Mouse (Mus musculus) midbrain, embryonic 14.5 days (tissue): Measurements from ENCODE around the gene Tomm22. TPM values are rescaled to one million over a fixed set of nuclear protein-coding genes. Genes with fewer than 3 reads are reported as not detected.
A peak's percentile ranks its signal among the peaks of the same experiment; 100 is the strongest.

ENCODE experiments used
- ATAC-seq: fragments of 200-750 bp; cut with Nextera tagmentation; 2 replicates; pipeline ENCODE4 v1.8.0; 2017; ENCODE audit warnings: moderate number of reproducible peaks, moderate library complexity; ENCODE audit not compliant: low FRiP score, low TSS enrichment
- DNase-seq: peaks from one replicate; pipeline ENCODE4 v3.0.0-alpha.2; 2015
- H3K27ac ChIP-seq: fragments of 300-500 bp; sonication (generic); replicated peaks from 2 replicates; pipeline ENCODE4 v1.5.1; 2014; ENCODE audit warnings: mild to moderate bottlenecking, low read depth, low read length, moderate library complexity
- H3K27me3 ChIP-seq: fragments of 300-500 bp; sonication (generic); 2 replicates; pipeline ENCODE4 v1.6.1; 2014; ENCODE audit warnings: low read length, control low read depth, mixed read lengths; ENCODE audit not compliant: control insufficient read depth, insufficient read depth
- H3K36me3 ChIP-seq: fragments of 300-500 bp; sonication (generic); 2 replicates; pipeline ENCODE4 v1.6.1; 2014; ENCODE audit warnings: low read length, control low read depth; ENCODE audit not compliant: control insufficient read depth, insufficient read depth
- H3K4me1 ChIP-seq: fragments of 300-500 bp; sonication (generic); 2 replicates; pipeline ENCODE4 v1.6.1; 2014; ENCODE audit warnings: mild to moderate bottlenecking, antibody characterized with exemption, low read length, control low read depth; ENCODE audit not compliant: control insufficient read depth, insufficient read depth
- H3K4me2 ChIP-seq: fragments of 300-500 bp; sonication (generic); 2 replicates; pipeline ENCODE4 v1.6.1; 2014; ENCODE audit warnings: mild to moderate bottlenecking, low read length, moderate library complexity
- H3K4me3 ChIP-seq: fragments of 300-500 bp; sonication (generic); replicated peaks from 2 replicates; pipeline ENCODE4 v1.5.1; 2014; ENCODE audit warnings: low read depth, low read length
- H3K9ac ChIP-seq: fragments of 300-500 bp; sonication (generic); replicated peaks from 2 replicates; pipeline ENCODE4 v1.6.1; 2014; ENCODE audit warnings: mild to moderate bottlenecking, low read length, moderate library complexity
- H3K9me3 ChIP-seq: fragments of 300-500 bp; sonication (generic); 2 replicates; pipeline ENCODE4 v1.6.1; 2016; ENCODE audit warnings: low read length, control low read depth, mixed read lengths; ENCODE audit not compliant: control insufficient read depth
- WGBS: fragments of 180-500 bp; shearing (Covaris S2); extraction: QIAGEN DNeasy Blood & Tissue Kit; methylation state at CpG from one replicate; pipeline ENCODE4 v1.1.7; 2014; 5-methylcytosine and 5-hydroxymethylcytosine counted together
- polyA plus RNA-seq: library from polyadenylated mRNA; unstranded; fragments of >200 nt; fragmentation: Nextera tagmentation; extraction: Ambion mirVana; gene quantifications from 2 replicates; pipeline ENCODE4 v1.2.1, GENCODE M21; 2014

Gene Tomm22
- polyA plus RNA-seq, 1 experiment from 2014 or later = 237 TPM

- Histone ChIP-seq H3K27ac (no peak overlapping the region), H3K36me3 (peaks cover under 1% of the 10 kb centered on the region), H3K9ac (no peak overlapping the region), H3K9me3 (no peaks in the 10 kb centered on the region), H3K27me3 (no peaks in the 10 kb centered on the region), H3K4me2 (no peak overlapping the region), H3K4me3 (no peak overlapping the region), H3K4me1 (peaks cover 43% of the 10 kb centered on the region)
- WGBS = 90% methylated on average over 4 of the region's 4 CpGs
- DNase-seq (no peak), ATAC-seq (no peak)
These were observed 11.3 kb downstream of the Tomm22 start for GRCm38 (mm10) chr15:79681973-79682372.

- WGBS = 91% methylated on average over 6 of the region's 6 CpGs
- H3K4me2 ChIP-seq = peak overlapping the region; percentile 86
These were observed 12.5 kb downstream of the Tomm22 start for GRCm38 (mm10) chr15:79683146-79683545.

GRCm38 (mm10) chr15:79683707-79684465 lies 13.2 kb downstream of the Tomm22 start:
- ATAC-seq = no peak
- 82% methylated on average over 19 of the region's 19 CpGs for WGBS

More at GRCm38 (mm10) chr15:79683146-79683545, 12.5 kb downstream of the Tomm22 start:
- 0 out of 2 replicates have a peak overlapping the region, but pooled peaks have one; percentile 16 for H3K9ac ChIP-seq
- no peaks in the 10 kb centered on the region for H3K36me3 ChIP-seq
- H3K27me3 ChIP-seq = no peaks in the 10 kb centered on the region
- H3K4me1 ChIP-seq = peaks cover 43% of the 10 kb centered on the region
- H3K27ac ChIP-seq = no peak overlapping the region
- ATAC-seq = no peak
- no peak overlapping the region for H3K4me3 ChIP-seq
- DNase-seq = no peak
- H3K9me3 ChIP-seq = no peaks in the 10 kb centered on the region

GRCm38 (mm10) chr15:79684616-79685015 lies 14.0 kb downstream of the Tomm22 start:
- DNase-seq (no peak), ATAC-seq (no peak)
- WGBS = 87% methylated on average over 6 of the region's 6 CpGs
- no peaks in the 10 kb centered on the region for H3K9me3 ChIP-seq
- no peaks in the 10 kb centered on the region for H3K27me3 ChIP-seq
- H3K9ac ChIP-seq = peak overlapping the region; percentile 90; the same call in 1 of the 2 replicates
- H3K27ac ChIP-seq = no peak overlapping the region
- peak overlapping the region; percentile 86 for H3K4me2 ChIP-seq
- H3K4me3 ChIP-seq = peak overlapping the region; percentile 88
- peaks cover 44% of the 10 kb centered on the region for H3K4me1 ChIP-seq
- H3K36me3 ChIP-seq = no peaks in the 10 kb centered on the region

More at GRCm38 (mm10) chr15:79683707-79684465, 13.2 kb downstream of the Tomm22 start:
- Histone ChIP-seq H3K4me2 (peak overlapping the region; percentile 86), H3K36me3 (no peaks in the 10 kb centered on the region), H3K9ac (peak overlapping the region; percentile 90; the same call in 1 of the 2 replicates), H3K27ac (no peak overlapping the region), H3K4me3 (no peak overlapping the region), H3K27me3 (no peaks in the 10 kb centered on the region), H3K4me1 (peaks cover 43% of the 10 kb centered on the region), H3K9me3 (no peaks in the 10 kb centered on the region)
- DNase-seq = no peak

- DNase-seq (no peak), ATAC-seq (no peak)
- Histone ChIP-seq H3K4me2 (peak overlapping the region; percentile 86), H3K27ac (no peak overlapping the region), H3K4me1 (peaks cover 48% of the 10 kb centered on the region), H3K4me3 (peak overlapping the region; percentile 88), H3K9me3 (no peaks in the 10 kb centered on the region), H3K9ac (peak overlapping the region; percentile 90), H3K27me3 (no peaks in the 10 kb centered on the region), H3K36me3 (no peaks in the 10 kb centered on the region)
- 57% methylated on average over 6 of the region's 6 CpGs for WGBS
These were observed 14.5 kb downstream of the Tomm22 start for GRCm38 (mm10) chr15:79685141-79685641.

GRCm38 (mm10) chr15:79686046-79686869 lies 15.6 kb downstream of the Tomm22 start:
- H3K36me3 ChIP-seq = no peaks in the 10 kb centered on the region
- H3K4me3 ChIP-seq = peak overlapping the region; percentile 88
- DNase-seq (no peak), ATAC-seq (no peak)
- H3K4me2 ChIP-seq = peak overlapping the region; percentile 86
- H3K4me1 ChIP-seq = peaks cover 48% of the 10 kb centered on the region
- H3K9ac ChIP-seq = peak overlapping the region; percentile 90
- WGBS = 21% methylated on average over 15 of the region's 15 CpGs
- no peaks in the 10 kb centered on the region for H3K27me3 ChIP-seq
- no peak overlapping the region for H3K27ac ChIP-seq
- no peaks in the 10 kb centered on the region for H3K9me3 ChIP-seq

GRCm38 (mm10) chr15:79687175-79687574 lies 16.5 kb downstream of the Tomm22 start:
- H3K4me1 ChIP-seq = peaks cover 55% of the 10 kb centered on the region
- no peaks in the 10 kb centered on the region for H3K9me3 ChIP-seq
- peak overlapping the region; percentile 86 for H3K4me2 ChIP-seq
- peak overlapping the region; percentile 88 for H3K4me3 ChIP-seq
- ATAC-seq (no peak), DNase-seq (no peak)
- peak overlapping the region; percentile 93 for H3K27ac ChIP-seq
- H3K27me3 ChIP-seq = no peaks in the 10 kb centered on the region
- WGBS = 0% methylated on average over 30 of the region's 33 CpGs
- H3K36me3 ChIP-seq = no peaks in the 10 kb centered on the region
- H3K9ac ChIP-seq = peak overlapping the region; percentile 90

GRCm38 (mm10) chr15:79687646-79688267 lies 17.1 kb downstream of the Tomm22 start, which contains the start of gene Josd1:
Gene Josd1, minus strand, starts transcription at chr15:79687919.
- ATAC-seq = peak; percentile 69; the same call in 1 of the 2 replicates
- Histone ChIP-seq H3K9me3 (no peaks in the 10 kb centered on the region), H3K4me3 (peak within 1 kb of the TSS; percentile 88), H3K4me1 (peaks cover 56% of the 10 kb centered on the region), H3K9ac (peak within 1 kb of the TSS; percentile 90), H3K36me3 (no peaks in the 10 kb centered on the region), H3K27ac (peak within 1 kb of the TSS; percentile 93), H3K4me2 (peak within 1 kb of the TSS; percentile 86), H3K27me3 (no peaks in the 10 kb centered on the region)
- DNase-seq = peak; percentile 96
- WGBS = under 1% methylated on average over 72 of the region's 72 CpGs
